Mouse (Mus musculus): ENCODE results near the gene Jund. TPM values are rescaled to one million over a fixed set of nuclear protein-coding genes. Genes with fewer than 3 reads are reported as not detected.

Gene Jund
- total and polyA plus RNA-seq, 2 experiments from 2014 or later = 49.5 to 322 TPM

- Histone ChIP-seq H3K9ac (replicated peaks; ENCODE audit: low read depth, low read length) (peak overlapping the region; percentile 71), H3K4me1 (ENCODE audit: control insufficient read depth, insufficient read depth) (peaks cover 17% of the 10 kb centered on the region; the same call in 1 of the 2 replicates), H3K4me3 (ENCODE audit: low read depth, low read length) (peak overlapping the region; percentile 74), H3K27me3 (ENCODE audit: control insufficient read depth, insufficient read depth, low read length) (no peaks in the 10 kb centered on the region), H3K27ac (ENCODE audit: low read depth) (peak overlapping the region; percentile 88), H3K4me2 (ENCODE audit: low read depth, low read length) (peak overlapping the region; percentile 73), H3K36me3 (replicated peaks; ENCODE audit: control insufficient read depth, insufficient read depth, low read length) (peaks cover 27% of the 10 kb centered on the region), H3K9me3 (replicated peaks; ENCODE audit: control insufficient read depth, low read length) (no peaks in the 10 kb centered on the region)
- DNase-seq (ENCODE audit: low spot score) (peak; percentile 91), ATAC-seq (ENCODE audit: insufficient read depth, low read depth) (peak; percentile 97)
- WGBS = under 1% methylated on average over 26 of the region's 44 CpGs
- TF ChIP-seq EP300 (IDR thresholded peaks at IDR 0.05; ENCODE audit: low read depth) (no peak), CTCF (IDR thresholded peaks at IDR 0.05; ENCODE audit: low read depth) (no peak)
Observed at GRCm38 (mm10) chr8:70659604-70660272, 39.0 kb upstream of the Jund start.

GRCm38 (mm10) chr8:70660273-70660725 is 38.5 kb upstream of the Jund start, which contains the start of gene Pgpep1:
TSS of gene Pgpep1 (minus strand) at chr8:70660388.
- no peak for DNase-seq (ENCODE audit: low spot score)
- H3K36me3 ChIP-seq (replicated peaks; ENCODE audit: control insufficient read depth, insufficient read depth, low read length) = peaks cover 21% of the 10 kb centered on the region
- H3K27ac ChIP-seq (ENCODE audit: low read depth) = peak within 1 kb of the TSS; percentile 88
- H3K4me2 ChIP-seq (ENCODE audit: low read depth, low read length) = peak within 1 kb of the TSS; percentile 73
- WGBS = 7% methylated on average over 14 of the region's 14 CpGs
- H3K9ac ChIP-seq (replicated peaks; ENCODE audit: low read depth, low read length) = peak within 1 kb of the TSS; percentile 71
- H3K4me3 ChIP-seq (ENCODE audit: low read depth, low read length) = peak within 1 kb of the TSS; percentile 74
- H3K9me3 ChIP-seq (replicated peaks; ENCODE audit: control insufficient read depth, low read length) = no peaks in the 10 kb centered on the region
- peaks cover 17% of the 10 kb centered on the region; the same call in 1 of the 2 replicates for H3K4me1 ChIP-seq (ENCODE audit: control insufficient read depth, insufficient read depth)
- TF ChIP-seq EP300 (IDR thresholded peaks at IDR 0.05; ENCODE audit: low read depth) (no peak), CTCF (IDR thresholded peaks at IDR 0.05; ENCODE audit: low read depth) (no peak)
- H3K27me3 ChIP-seq (ENCODE audit: control insufficient read depth, insufficient read depth, low read length) = no peaks in the 10 kb centered on the region
- peak; percentile 11; the same call in 1 of the 2 replicates for ATAC-seq (ENCODE audit: insufficient read depth, low read depth)

- Histone ChIP-seq H3K27ac (ENCODE audit: low read depth) (no peak overlapping the region), H3K4me3 (ENCODE audit: low read depth, low read length) (no peak overlapping the region), H3K4me2 (ENCODE audit: low read depth, low read length) (no peak overlapping the region), H3K27me3 (ENCODE audit: control insufficient read depth, insufficient read depth, low read length) (no peaks in the 10 kb centered on the region), H3K9me3 (replicated peaks; ENCODE audit: control insufficient read depth, low read length) (no peaks in the 10 kb centered on the region), H3K36me3 (replicated peaks; ENCODE audit: control insufficient read depth, insufficient read depth, low read length) (no peaks in the 10 kb centered on the region), H3K4me1 (ENCODE audit: control insufficient read depth, insufficient read depth) (0 out of 2 replicates have a peak, but pooled peaks cover 3% of the 10 kb centered on the region), H3K9ac (replicated peaks; ENCODE audit: low read depth, low read length) (no peak overlapping the region)
- TF ChIP-seq CTCF (IDR thresholded peaks at IDR 0.05; ENCODE audit: low read depth) (no peak), EP300 (IDR thresholded peaks at IDR 0.05; ENCODE audit: low read depth) (no peak)
- WGBS = 44% methylated on average over 4 of the region's 4 CpGs
- ATAC-seq (ENCODE audit: insufficient read depth, low read depth) (no peak), DNase-seq (ENCODE audit: low spot score) (no peak)
Observed at GRCm38 (mm10) chr8:70663691-70664090, 35.1 kb upstream of the Jund start.

GRCm38 (mm10) chr8:70664631-70665030 is 34.1 kb upstream of the Jund start:
- no peak for ATAC-seq (ENCODE audit: insufficient read depth, low read depth)
- Histone ChIP-seq H3K4me1 (ENCODE audit: control insufficient read depth, insufficient read depth) (no peaks in the 10 kb centered on the region), H3K27me3 (ENCODE audit: control insufficient read depth, insufficient read depth, low read length) (no peaks in the 10 kb centered on the region), H3K4me2 (ENCODE audit: low read depth, low read length) (no peak overlapping the region), H3K9ac (replicated peaks; ENCODE audit: low read depth, low read length) (no peak overlapping the region), H3K27ac (ENCODE audit: low read depth) (no peak overlapping the region), H3K4me3 (ENCODE audit: low read depth, low read length) (no peak overlapping the region), H3K9me3 (replicated peaks; ENCODE audit: control insufficient read depth, low read length) (no peaks in the 10 kb centered on the region), H3K36me3 (replicated peaks; ENCODE audit: control insufficient read depth, insufficient read depth, low read length) (no peaks in the 10 kb centered on the region)
- WGBS = 62% methylated on average over 3 of the region's 3 CpGs
- TF ChIP-seq CTCF (IDR thresholded peaks at IDR 0.05; ENCODE audit: low read depth) (no peak), EP300 (IDR thresholded peaks at IDR 0.05; ENCODE audit: low read depth) (no peak)
- DNase-seq (ENCODE audit: low spot score) = no peak

- ATAC-seq (ENCODE audit: insufficient read depth, low read depth) = no peak
- Histone ChIP-seq H3K4me2 (ENCODE audit: low read depth, low read length) (no peak overlapping the region), H3K9ac (replicated peaks; ENCODE audit: low read depth, low read length) (no peak overlapping the region), H3K27me3 (ENCODE audit: control insufficient read depth, insufficient read depth, low read length) (no peaks in the 10 kb centered on the region), H3K36me3 (replicated peaks; ENCODE audit: control insufficient read depth, insufficient read depth, low read length) (no peaks in the 10 kb centered on the region), H3K9me3 (replicated peaks; ENCODE audit: control insufficient read depth, low read length) (no peaks in the 10 kb centered on the region), H3K27ac (ENCODE audit: low read depth) (no peak overlapping the region), H3K4me1 (ENCODE audit: control insufficient read depth, insufficient read depth) (no peaks in the 10 kb centered on the region), H3K4me3 (ENCODE audit: low read depth, low read length) (no peak overlapping the region)
- TF ChIP-seq EP300 (IDR thresholded peaks at IDR 0.05; ENCODE audit: low read depth) = no peak
- TF ChIP-seq CTCF (IDR thresholded peaks at IDR 0.05; ENCODE audit: low read depth) = no peak
- DNase-seq (ENCODE audit: low spot score) = no peak
- WGBS = 77% methylated on average over 2 of the region's 2 CpGs
Observed at GRCm38 (mm10) chr8:70665599-70665998, 33.1 kb upstream of the Jund start.
